Mouse (Mus musculus) liver, adult 2 months (tissue): ENCODE measurements around the gene Gpr137.

Source experiments
- CTCF ChIP-seq: fragments of 200-500 bp; IDR thresholded peaks from 2 replicates; pipeline ENCODE4 v1.5.1; 2011; ENCODE audit warnings: low read depth, low read length, control low read depth
- POLR2A ChIP-seq: fragments of 200-500 bp; IDR thresholded peaks from 2 replicates; pipeline ENCODE4 v1.6.1; 2011; ENCODE audit warnings: low read length, control low read depth; ENCODE audit not compliant: insufficient read depth; ENCODE audit errors: extremely low read depth

DNA sequence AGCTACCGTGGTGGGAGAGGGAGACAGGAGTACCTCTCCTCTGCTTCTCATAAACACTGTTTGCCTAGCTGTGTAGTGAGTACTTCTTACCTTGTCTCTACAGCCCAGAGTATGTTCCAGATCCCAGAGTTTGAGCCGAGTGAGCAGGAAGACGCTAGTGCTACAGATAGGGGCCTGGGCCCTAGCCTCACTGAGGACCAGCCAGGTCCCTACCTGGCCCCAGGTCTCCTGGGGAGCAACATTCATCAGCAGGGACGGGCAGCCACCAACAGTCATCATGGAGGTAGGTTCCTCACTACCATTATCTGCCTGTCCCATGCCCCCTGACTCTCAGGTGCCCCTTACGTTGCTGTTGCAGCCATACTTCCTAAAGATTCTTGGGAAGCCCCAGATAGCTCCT lies 484 bp upstream of the Gpr137 start:
- TF ChIP-seq CTCF (no peak), POLR2A (no peak)
